Mouse (Mus musculus): ENCODE data around the gene Hsph1.

Hsph1 gene

GRCm38 (mm10) chr5:149642783-149643509 is 6.8 kb upstream of the Hsph1 start:
- in situ Hi-C loops (cut with MboI, MseI) = loop anchor here (5.0 to 25.0 kb wide), 2 partner anchors 34 to 1256 kb away; partner anchors contain the start of genes B3glct (in 1 of the 2) and Slc7a1 (in 1 of the 2)

GRCm38 (mm10) chr5:149642366-149642765 is 6.2 kb upstream of the Hsph1 start:
- in situ Hi-C loops (cut with MboI, MseI) = loop anchor here (5.0 to 25.0 kb wide), 2 partner anchors 35 to 1255 kb away; partner anchors contain the start of genes B3glct (in 1 of the 2) and Slc7a1 (in 1 of the 2)

GRCm38 (mm10) chr5:149641277-149641892 is 5.2 kb upstream of the Hsph1 start:
- in situ Hi-C loops (cut with MboI, MseI) = loop anchor here (5.0 to 25.0 kb wide), 2 partner anchors 36 to 1254 kb away; partner anchors contain the start of genes B3glct (in 1 of the 2) and Slc7a1 (in 1 of the 2)

- in situ Hi-C loops (cut with MboI, MseI) = loop anchor here in 1 of 2 experiments (25.0 kb wide), 1 partner anchor 1250 kb away; the partner anchor contains the start of gene Slc7a1
Observed at GRCm38 (mm10) chr5:149637306-149637705, 1.1 kb upstream of the Hsph1 start.

- in situ Hi-C loops (cut with MboI, MseI) = loop anchor here in 1 of 2 experiments (25.0 kb wide), 1 partner anchor 1248 kb away; the partner anchor contains the start of gene Slc7a1
Observed at GRCm38 (mm10) chr5:149635556-149635955, 620 bp downstream of the Hsph1 start.

GRCm38 (mm10) chr5:149634409-149635035 is 1.7 kb downstream of the Hsph1 start:
- in situ Hi-C loops (cut with MboI, MseI) = loop anchor here in 1 of 2 experiments (25.0 kb wide), 1 partner anchor 1247 kb away; the partner anchor contains the start of gene Slc7a1

- in situ Hi-C loops (cut with MboI, MseI) = loop anchor here in 1 of 2 experiments (25.0 kb wide), 1 partner anchor 1238 kb away; the partner anchor contains the start of gene Slc7a1
Observed at GRCm38 (mm10) chr5:149625547-149625946, 10.6 kb downstream of the Hsph1 start.

GRCm38 (mm10) chr5:149623815-149624675 is 12.1 kb downstream of the Hsph1 start:
- in situ Hi-C loops (cut with MboI, MseI) = no loop called here

GRCm38 (mm10) chr5:149622644-149623043 is 13.5 kb downstream of the Hsph1 start:
- in situ Hi-C loops (cut with MboI, MseI) = no loop called here

- in situ Hi-C loops (cut with MboI, MseI) = no loop called here
Observed at GRCm38 (mm10) chr5:149622152-149622551, 14.0 kb downstream of the Hsph1 start.

GRCm38 (mm10) chr5:149617776-149618425 is 18.3 kb downstream of the Hsph1 start:
- in situ Hi-C loops (cut with MboI, MseI) = no loop called here

- in situ Hi-C loops (cut with MboI, MseI) = no loop called here
Observed at GRCm38 (mm10) chr5:149616817-149617216, 19.4 kb downstream of the Hsph1 start.

- in situ Hi-C loops (cut with MboI, MseI) = no loop called here
Observed at GRCm38 (mm10) chr5:149616138-149616537, 20.0 kb downstream of the Hsph1 start.

GRCm38 (mm10) chr5:149612740-149613139 is 23.4 kb downstream of the Hsph1 start:
- in situ Hi-C loops (cut with MboI, MseI) = loop anchor here in 1 of 2 experiments (5.0 kb wide), 1 partner anchor 55 kb away; no protein-coding TSS in a partner anchor

GRCm38 (mm10) chr5:149612165-149612518 is 24.0 kb downstream of the Hsph1 start:
- in situ Hi-C loops (cut with MboI, MseI) = loop anchor here in 1 of 2 experiments (5.0 kb wide), 1 partner anchor 55 kb away; no protein-coding TSS in a partner anchor

- in situ Hi-C loops (cut with MboI, MseI) = loop anchor here in 1 of 2 experiments (5.0 kb wide), 1 partner anchor 54 kb away; no protein-coding TSS in a partner anchor
Observed at GRCm38 (mm10) chr5:149611476-149612164, 24.6 kb downstream of the Hsph1 start.

GRCm38 (mm10) chr5:149607083-149607720 is 29.0 kb downstream of the Hsph1 start:
- in situ Hi-C loops (cut with MboI, MseI) = no loop called here

GRCm38 (mm10) chr5:149603241-149603640 is 32.9 kb downstream of the Hsph1 start:
- in situ Hi-C loops (cut with MboI, MseI) = no loop called here

- in situ Hi-C loops (cut with MboI, MseI) = no loop called here
Observed at GRCm38 (mm10) chr5:149601996-149602395, 34.2 kb downstream of the Hsph1 start.
